Mouse (Mus musculus): ENCODE data around the gene Atxn7l3. TPM values are rescaled to one million over a fixed set of nuclear protein-coding genes. Genes with fewer than 3 reads are reported as not detected.

The Atxn7l3 gene
- total RNA-seq, 4 experiments from 2014 or later = 51.0 to 53.8 (median 52.3) TPM

DNA sequence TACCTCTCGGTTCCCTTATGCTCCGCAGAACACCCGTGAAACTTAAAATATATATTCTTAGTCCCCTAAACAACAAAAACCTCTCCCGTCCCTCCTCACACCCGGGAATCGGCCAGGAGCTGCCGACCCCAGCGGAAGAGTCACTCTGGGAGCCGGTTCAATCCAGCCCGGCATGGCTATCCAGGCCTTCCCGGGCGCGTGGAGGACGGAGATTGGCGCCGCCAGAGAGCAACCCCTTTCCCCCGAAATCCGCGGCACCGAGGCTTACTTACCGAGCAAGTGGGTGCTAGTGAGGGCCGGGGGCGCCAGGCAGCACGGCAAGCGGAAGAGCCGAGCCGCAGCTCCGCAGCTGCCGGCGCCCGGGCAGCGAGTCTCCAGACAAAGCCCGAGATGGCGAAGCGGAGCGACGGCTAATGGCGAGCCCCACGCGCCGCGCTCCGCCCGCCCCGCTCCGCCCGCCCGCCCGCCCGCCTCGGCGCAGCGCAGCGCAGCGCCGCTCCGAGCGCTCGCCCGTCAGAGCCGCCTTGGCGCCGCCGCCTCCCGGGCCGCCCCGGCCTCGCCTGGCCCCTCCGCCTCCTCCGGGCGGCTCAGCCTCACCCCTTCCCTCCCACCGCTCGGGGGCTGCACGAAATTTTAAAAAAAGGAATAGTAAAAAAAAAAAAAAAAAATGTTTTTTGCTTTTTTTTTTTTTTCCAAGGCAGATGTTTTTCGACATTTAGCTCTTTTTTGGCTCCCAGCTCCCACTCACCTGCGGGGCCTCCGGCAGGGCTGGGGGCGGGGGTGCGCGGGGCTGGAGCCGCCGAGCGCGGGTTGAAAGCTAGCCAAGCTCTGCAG lies 22.4 kb upstream of the Atxn7l3 start:
- DNase-seq = peak; percentile 53

DNA sequence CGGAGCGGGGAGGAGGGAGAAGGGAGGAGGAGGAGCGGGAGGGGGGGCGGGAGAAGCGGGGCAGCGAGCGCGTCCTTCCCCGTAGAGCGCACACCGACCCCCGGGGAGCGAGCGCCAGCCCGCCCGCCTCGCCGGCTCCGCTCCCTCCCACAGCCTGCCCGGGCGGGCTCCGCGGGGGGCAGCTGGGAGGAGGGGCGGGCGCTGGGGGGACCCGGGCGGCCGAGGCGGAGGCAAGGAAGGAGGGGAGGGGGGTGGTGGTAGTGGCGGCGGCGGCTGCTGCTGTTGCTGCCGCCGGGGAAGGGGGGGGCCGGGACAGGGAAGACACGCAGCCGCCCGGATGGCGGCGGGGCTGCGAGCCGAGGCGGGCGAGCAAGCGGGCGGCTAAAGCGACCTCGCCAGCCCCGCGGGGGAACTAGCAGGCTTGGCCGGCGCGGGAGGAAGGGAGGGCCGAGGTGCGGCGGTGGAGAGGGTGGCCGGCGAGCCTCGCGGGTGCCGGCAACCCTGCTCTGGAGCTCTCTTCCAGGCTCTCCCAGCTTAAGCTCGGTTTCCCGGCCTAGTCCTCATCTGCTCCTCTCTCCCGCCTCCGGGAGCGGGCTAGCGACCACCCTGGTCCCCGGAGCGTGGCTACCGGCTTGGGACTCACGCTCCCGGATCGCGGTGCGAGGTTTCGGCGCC lies 21.6 kb upstream of the Atxn7l3 start:
- peak; percentile 62 for DNase-seq

DNA sequence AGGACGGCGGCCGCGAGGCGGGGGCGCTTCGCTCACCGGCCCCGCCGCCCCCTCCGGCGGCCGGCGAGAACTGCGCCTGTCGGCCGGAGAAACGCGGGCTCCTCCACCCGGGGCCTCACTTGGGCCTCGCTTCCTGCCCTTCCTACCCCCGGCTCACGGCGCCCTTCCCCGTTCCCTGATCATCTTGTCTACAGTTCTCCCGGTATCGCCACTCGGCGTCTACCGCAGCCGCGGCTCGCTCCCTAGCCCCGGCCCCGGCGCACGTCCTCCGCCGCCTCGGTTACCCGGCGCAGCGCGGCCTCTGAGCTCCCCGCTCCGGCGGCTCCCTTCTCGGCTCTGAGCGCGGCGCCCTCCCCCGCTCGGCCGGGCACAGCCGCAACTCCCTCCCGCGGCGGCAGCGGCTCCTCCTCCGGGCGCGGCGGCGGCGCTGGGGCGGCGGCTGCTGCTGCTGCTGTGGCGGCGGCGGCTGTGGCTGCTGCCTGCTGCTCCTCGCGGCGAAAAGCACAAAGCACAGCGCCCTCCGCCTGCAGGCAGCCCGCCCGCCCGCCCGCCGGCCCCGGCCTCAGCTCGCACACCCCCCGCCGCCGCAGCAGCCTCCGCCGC lies 21.0 kb upstream of the Atxn7l3 start:
- DNase-seq = no peak

DNA sequence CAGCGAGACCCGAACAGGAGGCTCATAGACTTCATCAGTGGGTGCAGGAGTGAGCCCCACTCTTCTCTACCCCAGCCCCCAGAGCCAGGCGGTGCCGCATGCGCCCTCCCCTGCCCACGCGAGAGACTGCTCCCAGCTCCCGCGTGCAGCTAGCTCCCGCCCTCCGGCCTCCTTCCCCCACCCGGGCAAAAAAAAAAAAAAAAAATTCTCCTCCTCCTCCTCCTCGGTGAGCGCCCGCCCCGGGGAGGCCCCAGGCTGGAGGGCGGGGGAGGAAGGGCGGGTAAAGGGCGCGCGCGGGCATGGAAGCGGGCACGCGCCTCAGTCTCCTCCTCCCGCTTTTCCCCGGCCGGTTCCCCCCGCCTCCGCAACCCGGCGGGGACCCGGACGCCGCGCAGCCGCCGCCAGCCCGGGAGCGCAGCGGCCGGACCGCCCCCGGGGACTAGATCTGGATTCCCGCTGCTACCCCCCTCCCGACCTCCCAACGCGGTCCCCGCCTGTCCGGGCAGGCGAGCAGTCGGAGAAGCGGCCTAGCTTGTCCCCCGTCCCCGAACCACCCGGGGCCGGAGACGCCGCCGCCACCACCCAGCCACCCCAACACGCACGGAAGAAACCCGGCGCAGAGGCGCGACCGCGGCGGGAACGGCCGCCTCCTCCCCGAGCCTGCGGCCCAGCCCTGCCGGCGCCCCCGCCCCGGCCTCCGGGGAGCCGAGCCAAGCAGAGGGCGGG lies 20.3 kb upstream of the Atxn7l3 start:
- peak; percentile 87 for DNase-seq

- no peak for DNase-seq
Observed at GRCm38 (mm10) chr11:102315690-102316571, 19.5 kb upstream of the Atxn7l3 start.

- DNase-seq = no peak
Observed at GRCm38 (mm10) chr11:102314321-102314720, 17.9 kb upstream of the Atxn7l3 start.

- DNase-seq = no peak
Observed at GRCm38 (mm10) chr11:102312586-102312985, 16.2 kb upstream of the Atxn7l3 start.

DNA sequence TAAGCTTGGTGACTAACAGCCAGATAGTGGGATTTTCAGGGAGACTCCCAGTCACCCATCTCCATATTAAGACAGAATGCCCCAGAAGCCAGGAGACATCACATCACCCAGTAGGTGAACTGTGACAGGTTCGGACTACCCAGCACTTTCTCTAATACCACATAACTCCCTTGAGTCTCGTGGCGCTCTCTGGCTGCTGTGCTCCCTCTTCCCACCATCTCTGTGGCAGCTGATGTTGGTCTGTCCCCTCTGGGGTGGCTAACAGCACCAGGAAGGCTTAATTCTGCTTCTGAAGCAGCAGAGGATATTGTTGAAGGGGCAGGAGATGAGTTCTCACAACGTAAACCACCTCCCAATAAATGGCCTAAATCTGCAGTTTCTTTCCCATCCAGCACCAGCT lies 15.5 kb upstream of the Atxn7l3 start:
- DNase-seq = no peak

DNA sequence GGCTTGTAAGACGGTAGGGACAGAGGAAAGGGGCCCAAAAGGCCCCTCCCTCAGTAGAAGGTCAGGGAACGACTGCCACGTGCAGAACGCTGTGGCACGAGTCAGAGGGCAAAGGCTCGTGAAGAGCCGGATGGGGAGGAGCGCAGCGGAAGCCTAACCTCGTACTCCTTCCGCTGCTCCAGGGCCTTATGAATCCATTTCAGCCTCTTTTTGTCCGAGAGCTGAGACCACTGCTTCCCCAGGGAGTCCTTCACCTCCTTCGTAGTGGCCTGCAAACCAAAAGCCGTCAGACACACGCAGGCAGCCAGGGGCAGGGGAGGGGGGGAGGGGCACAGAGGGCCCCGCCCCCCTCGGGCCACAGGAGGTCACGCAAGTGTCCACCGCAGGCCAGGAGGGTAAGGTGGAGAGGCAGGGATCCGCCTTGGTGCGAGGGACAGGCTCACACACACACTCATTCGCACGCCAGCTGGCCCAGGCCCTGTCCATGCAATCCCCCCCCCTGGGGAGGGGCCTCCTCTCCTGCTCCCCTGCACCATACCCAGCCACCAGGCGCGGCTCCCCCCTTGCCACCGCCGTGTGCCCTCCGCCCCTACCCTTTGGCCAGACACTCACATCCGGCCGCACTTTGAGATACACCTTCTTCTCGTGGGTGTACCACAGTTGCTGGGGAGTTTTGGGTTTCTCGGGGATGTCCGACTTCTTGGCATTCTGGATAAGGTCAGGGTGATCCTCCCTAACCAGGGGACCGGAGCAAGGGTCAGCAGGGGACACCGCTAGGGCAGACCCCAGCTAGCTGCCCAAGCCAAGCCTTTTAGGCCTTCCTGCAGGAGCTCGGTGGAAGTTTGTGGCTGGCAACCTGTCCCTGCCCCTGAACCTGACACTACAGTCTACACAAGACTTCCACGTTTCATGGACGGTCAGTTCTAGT lies 14.6 kb upstream of the Atxn7l3 start:
- DNase-seq = no peak

- DNase-seq = no peak
Observed at GRCm38 (mm10) chr11:102309821-102310617, 13.6 kb upstream of the Atxn7l3 start.

- peak; percentile 96 for DNase-seq
Observed at GRCm38 (mm10) chr11:102308979-102309378, 12.5 kb upstream of the Atxn7l3 start.

DNA sequence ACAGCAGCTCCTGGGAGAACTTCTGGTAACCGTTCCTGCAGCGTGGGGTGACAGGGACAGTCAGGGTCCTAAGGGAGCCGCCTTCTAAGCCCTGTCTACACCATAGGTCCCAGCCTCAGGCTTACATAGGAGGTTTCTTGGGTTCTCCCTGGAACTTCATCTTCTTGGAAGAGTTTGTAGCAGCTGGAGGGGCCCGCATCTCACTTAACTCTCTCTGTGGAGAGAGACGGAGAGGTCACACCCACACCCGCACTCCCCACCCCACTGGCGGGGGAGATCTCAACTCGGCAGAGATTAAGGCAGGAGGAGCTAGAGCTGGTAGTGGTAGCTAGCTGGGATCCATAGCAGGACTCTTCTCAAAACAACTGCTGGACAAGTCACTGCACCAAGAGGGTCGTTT lies 11.7 kb upstream of the Atxn7l3 start:
- no peak for DNase-seq

- no peak for DNase-seq
Observed at GRCm38 (mm10) chr11:102305359-102305758, 8.9 kb upstream of the Atxn7l3 start.

- DNase-seq = no peak
Observed at GRCm38 (mm10) chr11:102304141-102304540, 7.7 kb upstream of the Atxn7l3 start.

DNA sequence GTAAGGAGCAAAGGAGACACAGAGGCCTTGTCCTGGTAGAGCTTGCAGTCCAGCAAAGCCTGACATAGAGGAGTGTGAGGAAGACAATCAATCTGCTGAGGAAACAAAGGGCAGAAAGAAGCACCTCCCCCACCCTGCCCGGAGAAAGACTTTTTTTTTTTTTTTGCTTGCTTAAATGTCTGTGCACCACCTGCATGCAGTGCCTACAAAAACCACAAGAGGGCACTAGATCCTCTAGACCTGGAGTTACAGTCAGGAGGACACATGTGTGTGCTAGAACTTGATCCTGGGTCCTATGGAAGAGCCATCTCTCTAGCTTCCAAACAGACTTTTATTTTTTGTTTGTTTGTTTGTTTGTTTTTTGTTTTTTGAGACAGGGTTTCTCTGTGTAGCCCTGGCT lies 3.4 kb upstream of the Atxn7l3 start:
- no peak for DNase-seq

- no peak for DNase-seq
Observed at GRCm38 (mm10) chr11:102297577-102298556, 1.4 kb upstream of the Atxn7l3 start.

- no peak for DNase-seq
Observed at GRCm38 (mm10) chr11:102295598-102296471, 596 bp downstream of the Atxn7l3 start.

Data from adrenal gland, adult 8-10 months (tissue).